Mouse (Mus musculus): Measurements from ENCODE around the gene Pip4k2c.
"Not testable (repeated sequence)": the region's sequence is repeated elsewhere in the genome, so short reads cannot be mapped to it uniquely, and the experiment has no call there.

- TF ChIP-seq CTCF, EP300 (IDR thresholded peaks at IDR 0.05; ENCODE audit: low read depth): not testable (repeated sequence)
These were observed 60.2 kb downstream of the Pip4k2c start for GRCm38 (mm10) chr10:127151233-127151632.

Measured in heart, postnatal 0 days (tissue).